Mouse (Mus musculus) forebrain, embryonic 16.5 days (tissue): Measurements from ENCODE around the gene Zgrf1. TPM values are rescaled to one million over a fixed set of nuclear protein-coding genes. Genes with fewer than 3 reads are reported as not detected.

Experiments used
- ATAC-seq: fragments of 200-750 bp; cut with Nextera tagmentation; 2 replicates; pipeline ENCODE4 v1.8.0; 2017; ENCODE audit warnings: mild to moderate bottlenecking, moderate library complexity
- H3K27ac ChIP-seq: fragments of 300-500 bp; sonication (generic); 2 replicates; pipeline ENCODE4 v1.5.1; 2014; ENCODE audit warnings: low read length, control low read depth
- H3K27me3 ChIP-seq: fragments of 300-500 bp; sonication (generic); replicated peaks from 2 replicates; pipeline ENCODE4 v1.6.1; 2014; ENCODE audit warnings: low read length; ENCODE audit not compliant: control insufficient read depth, insufficient read depth
- H3K36me3 ChIP-seq: fragments of 300-500 bp; sonication (generic); 2 replicates; pipeline ENCODE4 v1.6.1; 2014; ENCODE audit not compliant: control insufficient read depth, insufficient read depth
- H3K4me1 ChIP-seq: fragments of 300-500 bp; sonication (generic); replicated peaks from 2 replicates; pipeline ENCODE4 v1.6.1; 2014; ENCODE audit warnings: low read length; ENCODE audit not compliant: control insufficient read depth, insufficient read depth
- H3K4me2 ChIP-seq: fragments of 300-500 bp; sonication (generic); 2 replicates; pipeline ENCODE4 v1.6.1; 2014; ENCODE audit warnings: mild to moderate bottlenecking, low read length, control low read depth
- H3K4me3 ChIP-seq: fragments of 300-500 bp; sonication (generic); replicated peaks from 2 replicates; pipeline ENCODE4 v1.5.1; 2014; ENCODE audit warnings: mild to moderate bottlenecking, low read length, control low read depth
- H3K9ac ChIP-seq: fragments of 300-500 bp; sonication (generic); replicated peaks from 2 replicates; pipeline ENCODE4 v1.6.1; 2014; ENCODE audit warnings: low read depth, low read length, control low read depth
- H3K9me3 ChIP-seq: fragments of 300-500 bp; sonication (generic); 2 replicates; pipeline ENCODE4 v1.6.1; 2016; ENCODE audit warnings: low read length; ENCODE audit not compliant: control insufficient read depth
- WGBS: fragments of 180-500 bp; shearing (Covaris S2); extraction: QIAGEN DNeasy Blood & Tissue Kit; methylation state at CpG from one replicate; pipeline ENCODE4 v1.1.7; 2014; 5-methylcytosine and 5-hydroxymethylcytosine counted together
- polyA plus RNA-seq: library from polyadenylated mRNA; unstranded; fragments of >200 nt; fragmentation: Nextera tagmentation; extraction: Ambion mirVana; gene quantifications from 2 replicates; pipeline ENCODE4 v1.2.1, GENCODE M21; 2015

Gene Zgrf1
- polyA plus RNA-seq, 1 experiment from 2014 or later, result 4.9 TPM

DNA sequence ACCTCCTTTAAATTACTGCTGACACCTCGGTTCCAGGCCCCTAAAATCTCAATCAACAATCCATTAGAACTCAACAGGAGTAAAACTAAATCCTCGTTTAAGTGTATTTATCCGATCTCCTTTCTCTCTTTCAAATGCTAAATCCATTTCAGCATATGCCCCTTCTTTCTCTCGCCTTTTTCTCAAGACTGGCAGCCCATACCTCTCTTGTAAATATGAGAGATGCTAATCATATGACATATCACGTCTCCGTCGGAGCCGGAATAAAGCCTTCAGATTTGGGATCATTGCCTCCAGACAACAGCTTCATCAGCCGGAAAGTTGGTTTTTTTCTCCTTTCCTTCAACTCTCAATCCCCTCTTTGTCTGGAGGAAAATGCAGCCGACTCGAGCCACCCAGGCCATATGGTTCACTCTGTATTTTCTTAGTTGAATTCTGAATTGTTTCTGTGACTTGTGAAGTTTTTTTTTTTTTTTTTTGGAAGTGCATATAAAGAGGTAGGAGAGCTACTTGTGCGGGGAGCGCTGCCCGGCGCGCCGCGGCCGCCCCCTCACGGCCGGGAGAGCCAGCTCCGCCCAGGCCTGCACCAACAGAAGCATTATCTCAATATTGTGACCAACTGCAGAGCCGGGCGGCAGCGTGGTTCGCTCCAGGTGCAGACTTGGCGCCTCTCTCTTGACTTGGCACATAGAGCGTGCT lies 72.6 kb downstream of the Zgrf1 start:
- Histone ChIP-seq H3K9ac (peak overlapping the region; percentile 51; the same call in 1 of the 2 replicates), H3K27me3 (peaks cover 17% of the 10 kb centered on the region), H3K27ac (peak overlapping the region; percentile 89), H3K9me3 (no peaks in the 10 kb centered on the region), H3K4me3 (peak overlapping the region; percentile 45), H3K36me3 (no peaks in the 10 kb centered on the region), H3K4me2 (peak overlapping the region; percentile 56), H3K4me1 (peaks cover 33% of the 10 kb centered on the region)
- under 1% methylated on average over 28 of the region's 28 CpGs for WGBS
- peak; percentile 74 for ATAC-seq

- H3K4me1 ChIP-seq, result peaks cover 37% of the 10 kb centered on the region
- H3K27me3 ChIP-seq, result peaks cover 20% of the 10 kb centered on the region
- no peaks in the 10 kb centered on the region for H3K36me3 ChIP-seq
- no peak overlapping the region for H3K4me2 ChIP-seq
- H3K9me3 ChIP-seq, result no peaks in the 10 kb centered on the region
- H3K27ac ChIP-seq, result peak overlapping the region; percentile 60; the same call in 1 of the 2 replicates
- ATAC-seq, result no peak
- H3K4me3 ChIP-seq, result no peak overlapping the region
- 1% methylated on average over 3 of the region's 3 CpGs for WGBS
- no peak overlapping the region for H3K9ac ChIP-seq
Observed at GRCm38 (mm10) chr3:127626524-127626923, 73.2 kb downstream of the Zgrf1 start.

GRCm38 (mm10) chr3:127627151-127627955 lies 74.1 kb downstream of the Zgrf1 start:
- H3K4me3 ChIP-seq, result peak overlapping the region; percentile 3; the same call in 1 of the 2 replicates
- ATAC-seq, result no peak
- peak overlapping the region; percentile 62; the same call in 1 of the 2 replicates for H3K27ac ChIP-seq
- peak overlapping the region; percentile 46 for H3K9ac ChIP-seq
- H3K27me3 ChIP-seq, result peaks cover 20% of the 10 kb centered on the region
- no peaks in the 10 kb centered on the region for H3K36me3 ChIP-seq
- peak overlapping the region; percentile 39 for H3K4me2 ChIP-seq
- H3K4me1 ChIP-seq, result peaks cover 42% of the 10 kb centered on the region
- WGBS, result 1% methylated on average over 28 of the region's 28 CpGs
- H3K9me3 ChIP-seq, result no peaks in the 10 kb centered on the region

GRCm38 (mm10) chr3:127627956-127628310 lies 74.6 kb downstream of the Zgrf1 start:
- WGBS, result 3% methylated on average over 9 of the region's 9 CpGs
- H3K27me3 ChIP-seq, result peaks cover 20% of the 10 kb centered on the region
- peak overlapping the region; percentile 39 for H3K4me2 ChIP-seq
- peak overlapping the region; percentile 46 for H3K9ac ChIP-seq
- peak overlapping the region; percentile 34 for H3K27ac ChIP-seq
- H3K9me3 ChIP-seq, result no peaks in the 10 kb centered on the region
- peaks cover 47% of the 10 kb centered on the region for H3K4me1 ChIP-seq
- ATAC-seq, result no peak
- peak overlapping the region; percentile 11; the same call in 1 of the 2 replicates for H3K4me3 ChIP-seq
- H3K36me3 ChIP-seq, result no peaks in the 10 kb centered on the region

GRCm38 (mm10) chr3:127628311-127629184 lies 75.3 kb downstream of the Zgrf1 start:
- H3K27me3 ChIP-seq, result peaks cover 20% of the 10 kb centered on the region
- H3K36me3 ChIP-seq, result no peaks in the 10 kb centered on the region
- H3K9me3 ChIP-seq, result no peaks in the 10 kb centered on the region
- H3K9ac ChIP-seq, result peak overlapping the region; percentile 25; the same call in 1 of the 2 replicates
- H3K4me3 ChIP-seq, result peak overlapping the region; percentile 11; the same call in 1 of the 2 replicates
- peak overlapping the region; percentile 34 for H3K27ac ChIP-seq
- peaks cover 53% of the 10 kb centered on the region for H3K4me1 ChIP-seq
- WGBS, result 9% methylated on average over 37 of the region's 37 CpGs
- ATAC-seq, result no peak
- H3K4me2 ChIP-seq, result peak overlapping the region; percentile 39

DNA sequence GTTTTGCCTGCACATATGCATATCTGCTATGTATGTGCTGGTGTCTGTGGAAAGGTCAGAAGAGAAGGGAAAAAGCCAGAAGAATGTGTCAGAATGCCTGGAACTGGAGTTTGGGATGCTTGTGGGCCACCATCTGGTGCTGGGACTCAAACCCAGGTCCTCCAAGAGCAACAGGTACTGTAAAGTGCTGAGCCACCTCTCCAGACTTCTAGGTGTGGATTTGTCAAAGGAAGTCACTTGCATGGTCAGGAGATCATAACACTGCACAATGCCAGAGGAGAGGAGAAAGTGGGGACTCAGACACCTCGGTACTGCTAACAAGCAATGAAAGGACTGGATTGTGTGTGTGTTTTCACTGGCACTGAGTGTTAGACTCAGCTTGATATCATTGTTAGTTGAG lies 76.9 kb downstream of the Zgrf1 start:
- Histone ChIP-seq H3K4me1 (peaks cover 62% of the 10 kb centered on the region), H3K4me3 (no peak overlapping the region), H3K27me3 (peaks cover 14% of the 10 kb centered on the region), H3K36me3 (no peaks in the 10 kb centered on the region), H3K27ac (no peak overlapping the region), H3K4me2 (no peak overlapping the region), H3K9ac (no peak overlapping the region), H3K9me3 (no peaks in the 10 kb centered on the region)
- no peak for ATAC-seq
- WGBS, result 22% methylated on average over 1 of the region's 1 CpGs

- WGBS, result 9% methylated on average over 17 of the region's 17 CpGs
- H3K27ac ChIP-seq, result 0 out of 2 replicates have a peak overlapping the region, but pooled peaks have one; percentile 51
- peak overlapping the region; percentile 76 for H3K4me2 ChIP-seq
- H3K36me3 ChIP-seq, result no peaks in the 10 kb centered on the region
- ATAC-seq, result no peak
- H3K4me3 ChIP-seq, result no peak overlapping the region
- no peak overlapping the region for H3K9ac ChIP-seq
- peaks cover 56% of the 10 kb centered on the region for H3K4me1 ChIP-seq
- no peaks in the 10 kb centered on the region for H3K9me3 ChIP-seq
- peaks cover 16% of the 10 kb centered on the region for H3K27me3 ChIP-seq
Observed at GRCm38 (mm10) chr3:127630735-127631372, 77.6 kb downstream of the Zgrf1 start.

GRCm38 (mm10) chr3:127631582-127631981 lies 78.3 kb downstream of the Zgrf1 start:
- no peaks in the 10 kb centered on the region for H3K9me3 ChIP-seq
- H3K4me3 ChIP-seq, result peak overlapping the region; percentile 5; the same call in 1 of the 2 replicates
- H3K27me3 ChIP-seq, result peaks cover 18% of the 10 kb centered on the region
- peak overlapping the region; percentile 76 for H3K4me2 ChIP-seq
- peaks cover 50% of the 10 kb centered on the region for H3K4me1 ChIP-seq
- peak overlapping the region; percentile 65 for H3K27ac ChIP-seq
- WGBS, result 0% methylated on average over 10 of the region's 10 CpGs
- H3K9ac ChIP-seq, result no peak overlapping the region
- no peak for ATAC-seq
- H3K36me3 ChIP-seq, result no peaks in the 10 kb centered on the region
